Mouse (Mus musculus) layer of hippocampus, adult 8-10 months (tissue): ENCODE measurements at regions not wholly inside any gene's neighbourhood (a gene's known extent, or its start where the extent isn't known, plus 50 kb on each side); places are given as distances from the start of the nearest gene placed in this dataset.

Experiments used
- DNase-seq, 2 experiments: peaks; one replicate each; pipeline ENCODE4 v3.0.0; 2022; ENCODE audit warnings: low spot score in 2 of 2

- no peak for DNase-seq
These were observed 367.2 kb upstream of the Siglech start for GRCm38 (mm10) chr7:55400774-55401173.

GRCm38 (mm10) chr7:55401300-55401711, 366.7 kb upstream of the Siglech start:
- peak; percentile 9 to 16 for DNase-seq

GRCm38 (mm10) chr7:55447297-55447885, 320.6 kb upstream of the Siglech start:
- no peak for DNase-seq
